Mouse (Mus musculus): Measurements from ENCODE around the gene Pde8b. TPM values are rescaled to one million over a fixed set of nuclear protein-coding genes. Genes with fewer than 3 reads are reported as not detected.
"Not testable (repeated sequence)": the region's sequence is repeated elsewhere in the genome, so short reads cannot be mapped to it uniquely, and the experiment has no call there.

Pde8b gene
- polyA plus RNA-seq, 1 experiment from 2014 or later = 4.1 TPM

DNA sequence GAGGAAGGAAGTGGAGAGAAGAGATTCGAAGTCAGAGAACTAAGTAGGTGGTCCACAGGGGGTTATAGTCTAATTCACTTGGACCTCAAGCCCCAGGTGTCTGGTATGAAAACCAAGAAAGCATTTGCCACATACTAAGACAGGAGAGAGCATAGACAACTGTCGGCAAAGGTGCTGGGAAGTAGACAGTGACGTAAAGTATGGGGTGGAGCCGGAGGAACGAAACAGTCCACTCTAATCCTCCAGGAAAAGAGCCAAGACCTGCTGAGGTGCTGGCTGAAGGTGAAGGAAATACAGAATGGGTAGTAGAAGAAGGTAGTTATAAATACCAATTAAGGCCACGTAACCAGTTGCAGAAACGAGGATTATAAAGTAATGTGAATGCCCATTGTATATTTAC lies 42.8 kb downstream of the Pde8b start:
- not testable (repeated sequence) for H3K4me1 ChIP-seq (replicated peaks); H3K27me3 ChIP-seq; H3K27ac ChIP-seq; H3K4me2 ChIP-seq (replicated peaks); ATAC-seq; H3K9ac ChIP-seq (replicated peaks); H3K36me3 ChIP-seq; H3K4me3 ChIP-seq (replicated peaks); H3K9me3 ChIP-seq
- 90% methylated on average over 7 of the region's 7 CpGs for WGBS

- Histone ChIP-seq H3K27me3 (no peaks in the 10 kb centered on the region), H3K4me2 (replicated peaks) (no peak overlapping the region), H3K27ac (no peak overlapping the region), H3K4me1 (replicated peaks) (no peaks in the 10 kb centered on the region), H3K9me3 (no peaks in the 10 kb centered on the region), H3K4me3 (replicated peaks) (no peak overlapping the region), H3K9ac (replicated peaks) (no peak overlapping the region), H3K36me3 (no peaks in the 10 kb centered on the region)
- ATAC-seq = no peak
- 90% methylated on average over 3 of the region's 3 CpGs for WGBS
Measured at GRCm38 (mm10) chr13:95202151-95202758, 47.9 kb downstream of the Pde8b start.

- Histone ChIP-seq H3K9ac (replicated peaks) (no peak overlapping the region), H3K4me3 (replicated peaks) (no peak overlapping the region), H3K36me3 (no peaks in the 10 kb centered on the region), H3K27me3 (no peaks in the 10 kb centered on the region), H3K9me3 (no peaks in the 10 kb centered on the region), H3K4me1 (replicated peaks) (peaks cover 7% of the 10 kb centered on the region), H3K27ac (no peak overlapping the region), H3K4me2 (replicated peaks) (no peak overlapping the region)
- no peak for ATAC-seq
- WGBS = 80% methylated on average over 8 of the region's 8 CpGs
Measured at GRCm38 (mm10) chr13:95200817-95201216, 49.3 kb downstream of the Pde8b start.

GRCm38 (mm10) chr13:95200036-95200435 lies 50.1 kb downstream of the Pde8b start:
- Histone ChIP-seq H3K9ac (replicated peaks) (no peak overlapping the region), H3K4me1 (replicated peaks) (peaks cover 12% of the 10 kb centered on the region), H3K4me2 (replicated peaks) (no peak overlapping the region), H3K27ac (no peak overlapping the region), H3K27me3 (no peaks in the 10 kb centered on the region), H3K4me3 (replicated peaks) (no peak overlapping the region), H3K9me3 (no peaks in the 10 kb centered on the region), H3K36me3 (no peaks in the 10 kb centered on the region)
- ATAC-seq = no peak

DNA sequence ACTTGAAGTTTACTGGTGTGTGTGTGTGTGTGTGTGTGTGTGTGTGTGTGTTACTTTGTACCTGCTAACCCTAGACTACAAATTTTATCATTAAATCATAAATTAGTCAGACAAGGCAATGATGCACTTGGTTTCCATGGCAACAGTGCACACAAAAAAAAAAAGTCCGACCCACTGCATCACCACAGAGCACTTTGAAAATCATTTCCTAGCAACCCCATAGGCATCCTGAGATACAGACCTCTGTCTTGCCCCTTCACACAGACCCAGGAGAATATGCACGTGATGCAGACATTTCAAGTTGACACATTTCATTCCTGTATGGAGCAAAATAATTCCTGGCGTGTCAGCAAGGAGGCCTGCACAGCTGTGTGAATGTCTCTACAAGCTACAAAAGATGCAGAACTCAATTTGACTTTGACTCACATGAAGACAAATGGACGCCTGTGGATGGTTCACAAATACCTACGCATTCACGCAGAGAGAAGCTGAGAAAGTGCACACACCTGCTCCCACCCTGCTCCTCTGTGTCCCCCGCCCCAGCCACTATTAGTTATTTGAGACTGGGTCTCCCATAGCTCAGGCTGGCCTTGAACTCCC lies 53.9 kb downstream of the Pde8b start:
- Histone ChIP-seq H3K4me1 (replicated peaks) (peaks cover 12% of the 10 kb centered on the region), H3K4me2 (replicated peaks) (no peak overlapping the region), H3K27me3 (no peaks in the 10 kb centered on the region), H3K36me3 (no peaks in the 10 kb centered on the region), H3K4me3 (replicated peaks) (no peak overlapping the region), H3K27ac (no peak overlapping the region), H3K9me3 (no peaks in the 10 kb centered on the region), H3K9ac (replicated peaks) (no peak overlapping the region)
- ATAC-seq = peak; percentile 83; the same call in 1 of the 2 replicates
- 46% methylated on average over 7 of the region's 7 CpGs for WGBS

DNA sequence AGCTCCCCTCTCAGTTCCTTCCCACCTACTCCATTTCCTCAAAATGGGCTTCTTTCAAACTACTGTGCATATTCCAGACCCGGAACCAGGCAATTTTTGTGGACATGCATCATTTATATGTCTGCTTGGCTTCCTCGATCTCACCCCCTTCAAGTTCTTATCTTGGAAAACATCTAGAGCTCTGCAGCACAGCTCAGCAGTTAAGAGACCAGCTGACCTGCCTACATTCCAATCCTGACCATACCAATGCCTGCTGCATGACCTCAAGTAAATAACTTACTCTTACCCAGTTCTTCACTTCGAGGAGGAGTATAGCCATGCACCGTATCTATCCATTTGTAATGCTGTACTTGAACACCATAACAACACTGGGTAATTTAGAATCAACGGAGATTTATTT lies 58.2 kb downstream of the Pde8b start:
- H3K27ac ChIP-seq = no peak overlapping the region
- H3K4me1 ChIP-seq (replicated peaks) = peaks cover 13% of the 10 kb centered on the region
- no peak overlapping the region for H3K4me3 ChIP-seq (replicated peaks)
- WGBS = 91% methylated on average over 5 of the region's 5 CpGs
- H3K27me3 ChIP-seq = no peaks in the 10 kb centered on the region
- no peak overlapping the region for H3K9ac ChIP-seq (replicated peaks)
- no peak for ATAC-seq
- no peak overlapping the region for H3K4me2 ChIP-seq (replicated peaks)
- no peaks in the 10 kb centered on the region for H3K36me3 ChIP-seq
- H3K9me3 ChIP-seq = no peaks in the 10 kb centered on the region

DNA sequence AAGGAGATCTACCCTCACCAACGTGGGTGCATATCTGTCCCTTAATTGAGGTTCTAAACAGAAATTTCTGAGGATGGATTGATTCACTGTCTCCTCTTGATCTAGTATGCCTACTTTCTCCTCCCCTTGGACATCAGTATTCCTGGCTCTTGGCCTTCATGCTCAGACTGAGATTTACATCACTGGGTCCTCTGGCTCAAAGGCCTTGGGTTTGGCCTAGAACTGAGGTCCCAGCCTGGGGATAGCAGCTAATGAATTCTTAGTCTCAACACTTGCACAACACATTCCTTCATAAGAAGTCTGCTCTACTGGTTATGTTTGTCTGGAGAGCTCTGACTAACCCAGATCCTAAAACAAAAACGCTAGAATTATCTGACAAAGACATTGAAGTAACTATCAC lies 61.0 kb downstream of the Pde8b start:
- Histone ChIP-seq H3K4me1 (replicated peaks) (peaks cover 11% of the 10 kb centered on the region), H3K27ac (no peak overlapping the region), H3K9ac (replicated peaks) (no peak overlapping the region), H3K9me3 (no peaks in the 10 kb centered on the region), H3K27me3 (no peaks in the 10 kb centered on the region), H3K4me2 (replicated peaks) (no peak overlapping the region), H3K36me3 (no peaks in the 10 kb centered on the region), H3K4me3 (replicated peaks) (no peak overlapping the region)
- no peak for ATAC-seq
- WGBS = 92% methylated on average over 2 of the region's 2 CpGs

- peaks cover 11% of the 10 kb centered on the region for H3K4me1 ChIP-seq (replicated peaks)
- H3K4me3 ChIP-seq (replicated peaks) = no peak overlapping the region
- WGBS = 91% methylated on average over 5 of the region's 5 CpGs
Measured at GRCm38 (mm10) chr13:95187153-95187665, 62.9 kb downstream of the Pde8b start.

GRCm38 (mm10) chr13:95186741-95187035 lies 63.4 kb downstream of the Pde8b start:
- H3K4me1 ChIP-seq (replicated peaks) = peaks cover 11% of the 10 kb centered on the region
- no peak for ATAC-seq
- no peak overlapping the region for H3K4me3 ChIP-seq (replicated peaks)
- H3K9ac ChIP-seq (replicated peaks) = no peak overlapping the region
- no peak overlapping the region for H3K4me2 ChIP-seq (replicated peaks)
- no peaks in the 10 kb centered on the region for H3K27me3 ChIP-seq
- no peaks in the 10 kb centered on the region for H3K36me3 ChIP-seq
- 73% methylated on average over 4 of the region's 4 CpGs for WGBS
- H3K27ac ChIP-seq = no peak overlapping the region
- H3K9me3 ChIP-seq = no peaks in the 10 kb centered on the region

More at GRCm38 (mm10) chr13:95187153-95187665, 62.9 kb downstream of the Pde8b start:
- no peak overlapping the region for H3K27ac ChIP-seq
- ATAC-seq = no peak
- H3K9ac ChIP-seq (replicated peaks) = no peak overlapping the region
- no peaks in the 10 kb centered on the region for H3K36me3 ChIP-seq
- H3K27me3 ChIP-seq = no peaks in the 10 kb centered on the region
- no peaks in the 10 kb centered on the region for H3K9me3 ChIP-seq
- H3K4me2 ChIP-seq (replicated peaks) = no peak overlapping the region

DNA sequence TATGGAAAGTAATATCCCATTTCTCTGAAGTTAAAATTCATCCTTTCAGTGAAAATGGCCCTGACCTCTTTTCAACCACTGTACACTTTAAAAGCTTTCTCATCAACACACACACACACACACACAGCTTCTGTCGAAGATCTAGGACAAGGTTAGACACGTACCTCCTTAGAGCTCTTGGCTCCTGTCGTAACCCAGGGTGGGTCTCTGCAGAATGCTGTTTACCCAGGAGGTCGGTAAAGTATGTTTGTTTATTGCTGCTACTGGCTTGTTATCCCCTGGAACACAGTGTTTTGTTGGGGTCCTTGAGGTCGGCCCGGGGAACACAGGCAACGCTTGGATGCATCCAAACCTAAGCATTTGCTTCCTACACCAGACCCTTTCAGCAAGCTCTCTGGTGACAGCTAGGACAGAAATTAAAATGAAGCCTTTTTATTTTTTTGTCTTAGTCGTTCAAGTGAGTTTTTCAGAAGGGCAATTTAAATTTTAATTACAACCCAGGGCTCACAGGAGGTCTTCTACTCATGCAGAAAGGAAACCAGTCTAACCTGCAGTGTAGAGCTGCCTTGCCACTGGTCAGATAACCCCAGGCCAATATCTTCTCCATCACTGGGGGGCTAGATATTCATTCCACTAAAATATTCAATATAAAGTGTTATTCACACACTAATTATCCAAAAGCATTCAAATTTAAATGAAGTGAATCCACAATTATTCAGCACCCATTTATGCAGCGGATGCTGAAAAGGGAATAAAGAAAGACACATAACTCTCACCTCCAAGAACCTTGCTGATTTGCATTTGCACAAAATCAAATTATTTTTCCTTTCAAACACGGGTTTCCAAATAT lies 64.0 kb downstream of the Pde8b start:
- H3K27ac ChIP-seq = no peak overlapping the region
- H3K27me3 ChIP-seq = no peaks in the 10 kb centered on the region
- no peak overlapping the region for H3K4me3 ChIP-seq (replicated peaks)
- H3K4me2 ChIP-seq (replicated peaks) = no peak overlapping the region
- H3K36me3 ChIP-seq = no peaks in the 10 kb centered on the region
- 44% methylated on average over 10 of the region's 10 CpGs for WGBS
- H3K9ac ChIP-seq (replicated peaks) = no peak overlapping the region
- H3K4me1 ChIP-seq (replicated peaks) = peaks cover 11% of the 10 kb centered on the region
- no peak for ATAC-seq
- no peaks in the 10 kb centered on the region for H3K9me3 ChIP-seq

- no peak overlapping the region for H3K4me3 ChIP-seq (replicated peaks)
- no peaks in the 10 kb centered on the region for H3K36me3 ChIP-seq
- no peak overlapping the region for H3K4me2 ChIP-seq (replicated peaks)
- WGBS = 91% methylated on average over 2 of the region's 2 CpGs
- no peak overlapping the region for H3K27ac ChIP-seq
- H3K9ac ChIP-seq (replicated peaks) = no peak overlapping the region
- no peaks in the 10 kb centered on the region for H3K9me3 ChIP-seq
- H3K4me1 ChIP-seq (replicated peaks) = peaks cover 11% of the 10 kb centered on the region
- no peaks in the 10 kb centered on the region for H3K27me3 ChIP-seq
- ATAC-seq = no peak
Measured at GRCm38 (mm10) chr13:95183686-95184085, 66.5 kb downstream of the Pde8b start.

GRCm38 (mm10) chr13:95180208-95180607 lies 69.9 kb downstream of the Pde8b start:
- Histone ChIP-seq H3K36me3 (no peaks in the 10 kb centered on the region), H3K27ac (no peak overlapping the region), H3K4me2 (replicated peaks) (no peak overlapping the region), H3K9me3 (no peaks in the 10 kb centered on the region), H3K4me1 (replicated peaks) (0 out of 2 replicates have a peak, but pooled peaks cover 4% of the 10 kb centered on the region), H3K9ac (replicated peaks) (no peak overlapping the region), H3K27me3 (no peaks in the 10 kb centered on the region), H3K4me3 (replicated peaks) (no peak overlapping the region)
- 95% methylated on average over 2 of the region's 2 CpGs for WGBS
- ATAC-seq = no peak

All from midbrain, embryonic 13.5 days (tissue).